Mouse (Mus musculus): ENCODE measurements around the gene Rps11.
"Not testable (repeated sequence)": the region's sequence is repeated elsewhere in the genome, so short reads cannot be mapped to it uniquely, and the experiment has no call there.

Rps11 gene

GRCm38 (mm10) chr7:45111940-45112339, 12.3 kb downstream of the Rps11 start:
- no peak for DNase-seq (ENCODE audit: low read depth, low spot score)

GRCm38 (mm10) chr7:45110089-45110488, 14.2 kb downstream of the Rps11 start:
- DNase-seq (ENCODE audit: low read depth, low spot score), result not testable (repeated sequence)

GRCm38 (mm10) chr7:45107052-45107645, 17.1 kb downstream of the Rps11 start:
- no peak for DNase-seq (ENCODE audit: low read depth, low spot score)

- no peak for DNase-seq (ENCODE audit: low read depth, low spot score)
Observed at GRCm38 (mm10) chr7:45106441-45106840, 17.8 kb downstream of the Rps11 start.

GRCm38 (mm10) chr7:45105491-45105890, 18.7 kb downstream of the Rps11 start:
- DNase-seq (ENCODE audit: low read depth, low spot score), result no peak

- DNase-seq (ENCODE audit: low read depth, low spot score), result no peak
Observed at GRCm38 (mm10) chr7:45104941-45105340, 19.3 kb downstream of the Rps11 start.

GRCm38 (mm10) chr7:45103652-45104180, 20.5 kb downstream of the Rps11 start, which contains the start of gene Fcgrt:
Fcgrt (minus strand) TSS chr7:45103851.
- no peak for DNase-seq (ENCODE audit: low read depth, low spot score)

- no peak for DNase-seq (ENCODE audit: low read depth, low spot score)
Observed at GRCm38 (mm10) chr7:45102940-45103585, 21.2 kb downstream of the Rps11 start.

- DNase-seq (ENCODE audit: low read depth, low spot score), result no peak
Observed at GRCm38 (mm10) chr7:45102441-45102840, 21.8 kb downstream of the Rps11 start.

- DNase-seq (ENCODE audit: low read depth, low spot score), result no peak
Observed at GRCm38 (mm10) chr7:45100046-45100445, 24.2 kb downstream of the Rps11 start.

GRCm38 (mm10) chr7:45098541-45099240, 25.5 kb downstream of the Rps11 start:
- no peak for DNase-seq (ENCODE audit: low read depth, low spot score)

- DNase-seq (ENCODE audit: low read depth, low spot score), result no peak
Observed at GRCm38 (mm10) chr7:45097479-45097878, 26.8 kb downstream of the Rps11 start.

- DNase-seq (ENCODE audit: low read depth, low spot score), result not testable (repeated sequence)
Observed at GRCm38 (mm10) chr7:45095965-45096364, 28.3 kb downstream of the Rps11 start.

- no peak for DNase-seq (ENCODE audit: low read depth, low spot score)
Observed at GRCm38 (mm10) chr7:45095367-45095766, 28.9 kb downstream of the Rps11 start.

- no peak for DNase-seq (ENCODE audit: low read depth, low spot score)
Observed at GRCm38 (mm10) chr7:45094121-45094520, 30.1 kb downstream of the Rps11 start.

GRCm38 (mm10) chr7:45093516-45093905, 30.7 kb downstream of the Rps11 start:
- DNase-seq (ENCODE audit: low read depth, low spot score), result no peak

- DNase-seq (ENCODE audit: low read depth, low spot score), result no peak
Observed at GRCm38 (mm10) chr7:45092828-45093515, 31.3 kb downstream of the Rps11 start.

GRCm38 (mm10) chr7:45092048-45092447, 32.2 kb downstream of the Rps11 start, which contains the start of gene Rcn3:
Rcn3 (minus strand) TSS chr7:45092221.
- DNase-seq (ENCODE audit: low read depth, low spot score), result no peak

GRCm38 (mm10) chr7:45091001-45091990, 32.9 kb downstream of the Rps11 start:
- DNase-seq (ENCODE audit: low read depth, low spot score), result no peak

GRCm38 (mm10) chr7:45090251-45090977, 33.8 kb downstream of the Rps11 start:
- DNase-seq (ENCODE audit: low read depth, low spot score), result no peak

Measured in c-Kit-negative CD71-positive TER-119-positive erythroid progenitor cells, embryonic 14.5 days (primary cell).